Mouse (Mus musculus) skeletal muscle tissue, adult 2 months (tissue): ENCODE measurements around the gene Duxbl2.
"Not testable (repeated sequence)": the region's sequence is repeated elsewhere in the genome, so short reads cannot be mapped to it uniquely, and the experiment has no call there.

ENCODE experiments used
- DNase-seq: peaks from one replicate; pipeline ENCODE4 v3.0.0-alpha.2; 2012; ENCODE audit warnings: low read depth, low spot score

The Duxbl2 gene

GRCm38 (mm10) chr14:26118150-26118549 lies at the start of gene Duxbl2:
TSS of gene Duxbl2 (plus strand) at chr14:26118349.
- not testable (repeated sequence) for DNase-seq

GRCm38 (mm10) chr14:26076620-26077390 lies 41.3 kb upstream of the Duxbl2 start:
- DNase-seq, result not testable (repeated sequence)

GRCm38 (mm10) chr14:26081216-26081615 lies 36.9 kb upstream of the Duxbl2 start, which contains the start of gene Cphx2:
TSS of gene Cphx2 (plus strand) at chr14:26081516.
- not testable (repeated sequence) for DNase-seq

GRCm38 (mm10) chr14:26081997-26082396 lies 36.2 kb upstream of the Duxbl2 start, which contains the start of gene Cphx3:
TSS of gene Cphx3 (plus strand) at chr14:26082297.
- not testable (repeated sequence) for DNase-seq

- not testable (repeated sequence) for DNase-seq
Observed at GRCm38 (mm10) chr14:26097622-26098021, 20.5 kb upstream of the Duxbl2 start.

- DNase-seq, result not testable (repeated sequence)
Observed at GRCm38 (mm10) chr14:26118550-26119000, 426 bp downstream of the Duxbl2 start.

- DNase-seq, result not testable (repeated sequence)
Observed at GRCm38 (mm10) chr14:26119095-26119494, 946 bp downstream of the Duxbl2 start.

- DNase-seq, result not testable (repeated sequence)
Observed at GRCm38 (mm10) chr14:26147095-26147494, 28.9 kb downstream of the Duxbl2 start.

GRCm38 (mm10) chr14:26156032-26156431 lies 37.9 kb downstream of the Duxbl2 start:
- not testable (repeated sequence) for DNase-seq

- not testable (repeated sequence) for DNase-seq
Observed at GRCm38 (mm10) chr14:26161156-26161555, 43.0 kb downstream of the Duxbl2 start.

- DNase-seq, result not testable (repeated sequence)
Observed at GRCm38 (mm10) chr14:26162423-26162822, 44.3 kb downstream of the Duxbl2 start.

- DNase-seq, result not testable (repeated sequence)
Observed at GRCm38 (mm10) chr14:26165266-26165665, 47.1 kb downstream of the Duxbl2 start.

GRCm38 (mm10) chr14:26173955-26174354 lies 55.8 kb downstream of the Duxbl2 start:
- DNase-seq, result not testable (repeated sequence)

- not testable (repeated sequence) for DNase-seq
Observed at GRCm38 (mm10) chr14:26175028-26175427, 56.9 kb downstream of the Duxbl2 start.
